Mouse (Mus musculus) layer of hippocampus, adult 11-12 months (tissue): ENCODE data around the gene Kcnv2.

ENCODE experiments used
- DNase-seq: peaks from one replicate; pipeline ENCODE4 v3.0.0; 2022; ENCODE audit warnings: low spot score

The Kcnv2 gene

GRCm38 (mm10) chr19:27322281-27322680, at the start of gene Kcnv2:
Gene Kcnv2 (plus strand): TSS chr19:27322588.
- no peak for DNase-seq

DNA sequence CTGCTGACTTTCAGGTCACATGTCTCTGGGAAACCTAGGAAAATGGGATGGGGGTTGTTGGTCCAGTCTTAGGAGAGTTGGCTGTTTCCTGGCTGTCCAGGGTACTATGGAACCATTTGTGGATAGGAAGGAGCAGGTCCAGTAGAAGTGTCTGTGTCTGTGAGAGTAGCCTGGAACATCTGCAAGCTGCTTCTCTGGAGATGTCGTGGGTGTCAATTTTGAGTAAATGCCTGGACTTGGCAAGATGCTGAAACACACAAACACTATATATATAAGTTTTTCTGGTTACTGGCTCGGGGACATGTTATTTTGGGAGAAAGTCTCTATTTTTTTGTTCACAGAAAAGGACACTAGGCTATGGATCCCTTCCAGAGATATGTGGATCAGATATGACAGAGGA, 49.0 kb upstream of the Kcnv2 start:
- no peak for DNase-seq

- no peak for DNase-seq
These were observed 48.0 kb upstream of the Kcnv2 start for GRCm38 (mm10) chr19:27274382-27274781.

- no peak for DNase-seq
These were observed 43.2 kb upstream of the Kcnv2 start for GRCm38 (mm10) chr19:27279174-27279573.

DNA sequence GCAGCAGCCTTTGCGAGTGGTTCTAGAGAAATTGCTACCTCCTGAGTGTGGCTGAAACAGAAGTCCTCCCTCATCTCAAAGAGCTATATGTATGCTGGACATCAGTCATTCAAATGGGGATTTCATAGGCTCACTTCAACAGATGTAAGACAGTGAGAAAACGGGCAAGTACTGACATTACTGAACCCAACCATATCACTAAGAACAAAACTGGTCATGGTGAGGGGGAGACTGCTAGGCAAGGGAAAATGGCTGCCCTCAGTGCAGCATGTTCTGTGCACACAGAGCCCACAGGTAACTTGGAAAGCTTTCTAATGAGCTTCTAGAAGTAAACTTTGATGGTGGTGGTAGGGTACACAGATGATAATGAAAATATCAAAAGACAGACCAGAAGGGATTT, 12.3 kb upstream of the Kcnv2 start:
- no peak for DNase-seq

DNA sequence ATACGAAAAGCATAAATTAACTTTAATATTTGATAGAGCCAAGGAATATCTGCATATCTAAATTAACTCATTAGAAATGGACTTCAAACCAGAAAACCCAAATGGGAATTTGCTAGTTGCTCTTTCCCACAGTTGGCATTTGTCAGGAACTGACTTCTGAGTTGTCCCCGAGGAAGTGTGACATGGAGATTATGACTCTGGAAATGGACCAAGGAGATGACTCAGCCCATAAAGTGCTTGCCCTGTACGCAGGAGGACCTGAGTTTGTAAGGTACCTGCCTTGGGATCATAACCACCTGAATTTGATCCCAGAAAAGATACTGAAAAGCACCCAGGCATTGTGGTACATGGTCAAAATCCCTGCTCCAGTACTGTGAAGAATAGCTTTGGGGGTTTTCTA, 11.1 kb upstream of the Kcnv2 start:
- no peak for DNase-seq

DNA sequence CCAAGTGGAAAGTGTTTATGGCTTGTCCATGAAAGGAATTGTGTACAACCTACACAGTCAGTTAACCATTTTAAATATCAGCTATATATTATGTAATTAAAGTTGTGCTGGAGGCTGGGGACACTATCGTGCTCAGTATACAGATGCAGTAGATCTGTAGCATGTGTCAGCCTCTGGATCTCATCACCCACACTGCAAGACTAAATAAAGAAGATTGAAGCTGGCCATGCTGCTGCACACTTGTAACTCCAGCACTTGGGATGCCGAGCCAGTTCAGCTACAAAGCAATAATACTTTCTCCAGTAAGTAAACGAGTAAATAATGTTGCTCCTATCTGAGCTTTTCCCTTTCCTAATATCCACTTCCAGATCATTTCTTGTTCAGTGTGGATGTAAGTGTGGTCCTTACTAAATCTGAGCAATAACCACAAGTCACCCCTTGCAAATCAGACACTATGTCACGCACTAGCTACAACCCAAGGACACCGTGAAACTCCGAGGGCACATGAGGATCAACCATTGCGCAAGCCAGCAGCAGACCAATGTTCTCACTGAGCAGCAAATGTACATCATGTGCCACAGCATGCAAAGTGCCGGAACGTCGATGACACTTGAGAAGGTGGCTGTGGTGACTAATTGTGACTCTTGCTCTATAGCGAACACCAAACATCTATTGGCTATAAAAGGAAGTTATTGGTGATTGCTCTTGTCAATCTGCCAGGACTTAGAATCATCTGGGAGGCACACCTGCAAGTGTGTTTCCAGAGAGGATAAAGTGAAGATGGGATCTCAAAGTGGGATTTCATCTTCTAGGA, 9.9 kb upstream of the Kcnv2 start:
- DNase-seq = no peak

GRCm38 (mm10) chr19:27313080-27313413, 9.3 kb upstream of the Kcnv2 start:
- DNase-seq = no peak

- DNase-seq = no peak
These were observed 5.8 kb upstream of the Kcnv2 start for GRCm38 (mm10) chr19:27316313-27317258.

- peak; percentile 12 for DNase-seq
These were observed 5.1 kb upstream of the Kcnv2 start for GRCm38 (mm10) chr19:27317337-27317736.

DNA sequence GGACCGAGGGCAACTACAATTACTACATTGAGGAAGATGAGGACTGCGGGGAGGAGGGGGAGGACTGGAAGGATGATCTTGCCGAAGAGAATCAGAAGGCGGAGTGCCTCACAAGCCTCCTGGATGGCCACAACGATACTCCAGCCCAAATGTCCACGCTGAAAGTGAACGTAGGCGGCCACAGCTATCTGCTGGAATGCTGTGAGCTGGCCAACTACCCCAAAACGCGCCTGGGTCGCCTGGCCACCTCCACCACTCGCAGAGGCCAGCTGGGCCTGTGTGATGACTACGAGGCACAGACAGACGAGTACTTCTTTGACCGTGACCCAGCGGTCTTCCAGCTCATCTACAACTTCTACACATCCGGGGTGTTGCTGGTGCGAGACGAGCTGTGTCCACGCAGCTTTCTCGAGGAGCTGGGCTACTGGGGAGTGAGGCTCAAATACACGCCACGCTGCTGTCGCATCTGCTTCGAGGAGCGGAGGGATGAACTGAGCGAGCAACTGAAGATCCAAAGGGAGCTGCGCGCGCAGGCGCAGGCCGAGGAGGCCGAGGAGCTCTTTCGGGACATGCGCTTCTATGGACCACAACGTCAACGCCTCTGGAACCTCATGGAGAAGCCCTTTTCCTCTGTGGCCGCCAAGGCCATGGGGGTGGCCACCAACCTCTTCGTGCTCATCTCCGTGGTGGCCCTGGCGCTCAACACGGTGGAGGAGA, 681 bp downstream of the Kcnv2 start:
- no peak for DNase-seq

- no peak for DNase-seq
These were observed 3.2 kb downstream of the Kcnv2 start for GRCm38 (mm10) chr19:27325558-27325957.

GRCm38 (mm10) chr19:27327569-27327968, 5.2 kb downstream of the Kcnv2 start:
- DNase-seq = no peak

GRCm38 (mm10) chr19:27328166-27328565, 5.8 kb downstream of the Kcnv2 start:
- no peak for DNase-seq

DNA sequence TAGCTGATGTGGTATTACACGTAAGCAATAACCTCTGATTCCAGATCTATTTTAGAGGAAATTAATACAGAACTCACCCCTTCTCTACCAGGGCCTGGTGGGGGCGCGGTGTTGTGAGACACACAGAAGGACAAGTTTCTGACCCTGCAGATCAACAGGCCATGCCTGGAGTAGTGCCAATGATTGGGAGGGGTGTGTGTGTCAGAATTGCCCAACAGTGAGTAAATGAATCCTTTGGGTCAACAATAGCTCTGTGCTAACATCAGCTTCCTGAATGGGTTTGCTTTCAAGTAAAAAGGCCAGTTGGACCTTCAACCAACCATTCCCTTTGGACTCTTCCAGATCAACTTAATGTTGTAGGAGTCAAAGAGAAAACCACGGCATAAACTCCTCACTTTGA, 6.3 kb downstream of the Kcnv2 start:
- DNase-seq = no peak

DNA sequence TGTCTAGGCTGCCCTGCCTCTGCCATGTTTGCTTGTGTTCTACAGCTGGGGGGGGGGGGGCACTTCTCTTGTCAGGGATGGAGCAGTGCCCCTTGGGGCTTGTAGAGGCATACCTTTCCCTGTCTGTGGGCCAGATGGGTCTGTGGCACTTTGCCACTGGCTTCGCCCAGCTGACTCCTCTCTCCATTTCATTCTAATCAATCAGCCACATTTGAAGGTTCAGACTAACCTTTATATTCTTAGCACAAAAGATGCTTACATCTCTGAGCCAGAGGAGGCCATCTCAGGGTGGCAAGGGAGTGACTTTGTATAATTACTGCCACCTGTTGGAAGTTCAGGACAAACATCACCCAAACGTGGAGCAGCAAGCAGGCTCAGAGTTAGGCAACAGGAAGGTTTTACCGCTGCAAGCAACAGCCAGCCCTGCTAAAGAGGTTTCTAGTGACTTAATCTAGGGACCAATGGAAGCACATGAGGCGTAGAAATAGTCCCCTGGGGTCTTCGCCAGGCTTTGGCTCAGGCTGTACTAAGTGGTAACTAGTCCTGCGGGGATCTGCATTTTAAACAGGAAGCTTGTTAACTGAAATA, 9.9 kb downstream of the Kcnv2 start:
- no peak for DNase-seq

DNA sequence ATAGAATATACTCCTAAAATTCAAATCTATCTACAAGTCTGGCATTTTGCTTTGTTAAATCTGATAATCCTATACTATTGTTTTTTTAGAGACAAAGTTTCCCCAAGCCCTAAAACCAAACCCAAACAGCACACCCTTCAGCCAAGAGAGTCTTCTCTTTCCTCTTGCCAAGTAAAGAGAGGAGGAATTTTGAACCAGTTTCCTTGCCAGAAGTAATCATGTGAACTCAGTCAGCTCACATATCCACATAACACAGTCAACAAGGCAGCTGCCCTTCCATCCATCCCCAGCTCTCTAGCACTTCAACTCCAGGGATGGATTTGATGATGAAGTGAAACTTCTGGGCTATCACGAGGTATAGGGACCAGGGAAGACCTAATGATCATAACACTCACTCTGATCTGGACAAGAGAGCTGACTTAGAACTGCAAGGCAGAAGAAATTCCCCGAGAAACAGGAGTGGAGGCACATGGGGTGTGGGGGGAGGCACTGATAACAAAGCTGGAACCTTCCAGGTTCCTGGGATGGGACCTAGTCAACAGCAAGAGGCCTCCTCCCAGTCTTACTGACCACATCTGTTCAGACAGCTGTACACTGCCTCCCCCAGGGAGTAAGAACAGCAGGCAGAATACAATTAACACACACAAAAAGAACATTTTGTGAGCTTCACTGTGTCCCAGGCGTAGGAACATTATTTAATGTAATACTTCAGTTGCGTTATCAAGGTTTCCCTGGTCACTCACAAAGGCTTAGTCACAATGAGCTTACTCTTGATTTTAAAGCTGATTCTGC, 13.9 kb downstream of the Kcnv2 start:
- no peak for DNase-seq

DNA sequence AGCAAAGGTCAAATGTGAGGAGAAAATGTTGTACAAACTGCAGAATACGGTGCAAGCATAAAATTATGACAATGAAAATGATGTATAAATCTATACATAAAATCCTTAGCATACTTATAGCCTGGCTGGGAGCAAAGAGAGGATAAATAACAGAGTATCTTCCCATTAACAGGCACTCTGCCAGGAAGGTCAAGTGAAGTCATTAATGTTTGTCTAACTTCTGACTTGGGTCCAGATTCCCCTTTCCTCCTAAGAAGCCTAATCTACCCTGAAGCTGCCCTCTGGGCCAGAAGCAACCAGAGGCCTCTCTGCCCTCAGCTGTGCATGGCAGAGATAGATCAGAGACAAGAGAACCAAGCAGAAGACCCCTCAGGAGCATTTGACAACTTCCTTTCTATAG, 24.1 kb downstream of the Kcnv2 start:
- no peak for DNase-seq

DNA sequence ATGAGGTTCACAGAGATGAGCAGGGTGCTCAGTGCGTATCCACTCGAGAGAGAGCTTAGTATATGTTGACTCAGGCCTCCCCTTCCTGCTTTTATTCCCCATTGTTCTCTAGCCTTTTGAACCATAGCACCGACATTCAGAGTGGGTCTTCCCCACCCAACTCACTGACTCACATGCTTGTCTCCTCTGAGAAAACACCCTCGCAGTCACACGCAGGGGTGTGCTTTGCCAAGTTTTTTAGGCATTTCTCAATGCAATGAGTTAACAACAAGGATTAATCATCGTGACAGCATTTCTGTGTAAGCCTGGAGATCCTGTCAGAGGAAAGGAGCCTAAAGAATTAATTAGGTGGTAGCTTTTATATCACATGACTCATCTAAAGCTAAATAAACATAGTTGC, 29.3 kb downstream of the Kcnv2 start:
- peak; percentile 14 for DNase-seq

GRCm38 (mm10) chr19:27360381-27360780, 38.0 kb downstream of the Kcnv2 start:
- no peak for DNase-seq

DNA sequence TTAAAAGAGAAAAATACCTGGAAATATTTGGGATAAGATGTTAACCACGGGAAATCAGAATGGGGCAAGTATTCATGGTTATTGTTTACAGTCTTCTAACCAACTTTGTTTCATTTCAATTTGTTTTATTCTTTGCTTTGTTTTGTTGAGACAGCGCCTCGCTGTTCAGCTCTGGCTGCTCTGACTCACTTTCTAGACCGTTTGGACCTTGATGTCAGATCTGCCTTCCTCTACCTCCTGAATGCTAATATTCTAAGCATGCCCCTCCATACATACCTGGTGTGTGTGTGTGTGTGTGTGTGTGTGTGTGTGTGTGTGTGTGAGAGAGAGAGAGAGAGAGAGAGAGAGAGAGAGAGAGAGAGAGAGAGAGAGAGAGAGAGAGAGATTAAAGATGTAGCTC, 41.5 kb downstream of the Kcnv2 start:
- DNase-seq = no peak
